Mouse (Mus musculus) spleen, adult 2 months (tissue): ENCODE measurements around the gene Ppp3r1. TPM values are rescaled to one million over a fixed set of nuclear protein-coding genes. Genes with fewer than 3 reads are reported as not detected.

Source experiments
- DNase-seq, 2 experiments: peaks; one replicate each; pipeline versions ENCODE4 v3.0.0 to v3.0.0-alpha.2; 2012 to 2021; ENCODE audit warnings: low spot score in 2 of 2, low read depth in 1 of 2
- H3K27ac ChIP-seq: fragments of 200-500 bp; 2 replicates; pipeline ENCODE4 v1.5.1; 2012; ENCODE audit warnings: low read length, inconsistent platforms; ENCODE audit not compliant: insufficient read depth
- H3K27me3 ChIP-seq: fragments of 200-500 bp; 2 replicates; pipeline ENCODE4 v1.6.1; 2012; ENCODE audit warnings: mild to moderate bottlenecking, moderate library complexity, low read length, inconsistent platforms; ENCODE audit not compliant: control insufficient read depth, insufficient read depth
- H3K36me3 ChIP-seq: fragments of 200-500 bp; 2 replicates; pipeline ENCODE4 v1.6.1; 2012; ENCODE audit warnings: mild to moderate bottlenecking, low read length, inconsistent platforms; ENCODE audit not compliant: control insufficient read depth, insufficient read depth
- H3K4me1 ChIP-seq: fragments of 200-500 bp; 2 replicates; pipeline ENCODE4 v1.6.1; 2011; ENCODE audit warnings: inconsistent platforms; ENCODE audit not compliant: control insufficient read depth, insufficient read depth, insufficient read length
- H3K4me3 ChIP-seq: fragments of 200-500 bp; 2 replicates; pipeline ENCODE4 v1.5.1; 2011; ENCODE audit warnings: mild to moderate bottlenecking, inconsistent platforms; ENCODE audit not compliant: insufficient read depth, insufficient read length; ENCODE audit errors: extremely low read depth
- CTCF ChIP-seq: fragments of 200-500 bp; IDR thresholded peaks from 2 replicates; pipeline ENCODE4 v1.5.1; 2011; ENCODE audit warnings: mild to moderate bottlenecking, inconsistent platforms; ENCODE audit not compliant: insufficient read depth, insufficient read length, insufficient replicate concordance; ENCODE audit errors: extremely low read depth
- POLR2A ChIP-seq: fragments of 200-500 bp; IDR thresholded peaks from 2 replicates; pipeline ENCODE4 v1.6.1; 2011; ENCODE audit warnings: low read depth, low read length, inconsistent platforms
- WGBS: fragments of 180-500 bp; shearing (Covaris S2); methylation state at CpG from one replicate; pipeline ENCODE4 v1.1.7; 2018; 5-methylcytosine and 5-hydroxymethylcytosine counted together
- polyA plus RNA-seq: library from polyadenylated mRNA; depleted of rRNA; stranded (reverse); fragments of >200 nt; gene quantifications from 2 replicates; pipeline ENCODE4 v1.2.3, GENCODE M21; 2012; rRNA removed

The Ppp3r1 gene
- 25.6 and 29.7 TPM in 2 replicates for polyA plus RNA-seq

DNA sequence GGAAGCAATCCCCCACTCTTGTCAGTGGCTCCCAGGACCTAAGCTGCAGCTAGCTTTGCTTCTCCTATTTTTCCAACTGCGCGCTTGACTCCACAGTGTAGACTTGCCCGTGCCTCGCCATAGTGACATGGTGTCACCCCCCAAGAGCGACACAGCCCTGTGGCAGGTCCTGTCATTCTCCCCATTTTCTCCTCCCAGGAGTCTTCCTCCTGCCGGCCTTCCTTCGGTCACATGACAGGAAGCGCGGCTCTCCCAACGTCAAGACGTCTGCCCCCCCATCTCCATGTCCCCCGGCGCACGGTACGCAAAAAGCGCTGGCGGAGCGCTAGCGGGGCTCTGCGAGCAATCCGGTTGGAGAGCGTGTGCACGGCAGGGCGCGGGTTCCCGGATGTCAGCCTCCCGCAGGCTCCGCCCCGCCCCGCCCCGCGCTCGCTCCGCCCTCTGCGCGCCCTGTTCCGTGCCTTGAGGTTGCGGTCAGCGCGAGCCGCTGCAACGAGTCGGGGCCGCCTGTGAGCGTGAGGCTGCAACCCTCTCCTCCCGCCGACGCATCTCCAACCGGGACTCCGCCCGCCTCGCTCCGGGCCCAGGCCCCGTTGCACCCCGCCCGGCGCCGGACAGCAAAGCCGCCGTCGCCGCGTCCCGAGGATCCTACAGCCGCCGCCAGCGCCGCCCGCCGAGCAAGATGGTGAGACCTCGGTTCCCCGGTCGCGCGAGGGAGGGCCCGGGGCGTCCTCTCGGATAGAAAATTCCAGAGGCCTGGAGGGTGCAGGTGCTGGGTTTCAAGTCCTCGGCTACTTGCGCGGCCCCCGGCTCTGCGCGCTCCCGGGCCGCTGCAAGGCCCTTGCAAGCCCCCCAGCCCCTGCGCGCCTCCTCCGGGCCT, at the start of gene Ppp3r1:
TSS of gene Ppp3r1 (plus strand) at position 406 of the 880 bp plus-strand sequence.
- peak; percentile 79 to 97 for DNase-seq
- peak; percentile 71 for TF ChIP-seq POLR2A
- TF ChIP-seq CTCF: no peak
- WGBS: under 1% methylated on average over 89 of the region's 89 CpGs

DNA sequence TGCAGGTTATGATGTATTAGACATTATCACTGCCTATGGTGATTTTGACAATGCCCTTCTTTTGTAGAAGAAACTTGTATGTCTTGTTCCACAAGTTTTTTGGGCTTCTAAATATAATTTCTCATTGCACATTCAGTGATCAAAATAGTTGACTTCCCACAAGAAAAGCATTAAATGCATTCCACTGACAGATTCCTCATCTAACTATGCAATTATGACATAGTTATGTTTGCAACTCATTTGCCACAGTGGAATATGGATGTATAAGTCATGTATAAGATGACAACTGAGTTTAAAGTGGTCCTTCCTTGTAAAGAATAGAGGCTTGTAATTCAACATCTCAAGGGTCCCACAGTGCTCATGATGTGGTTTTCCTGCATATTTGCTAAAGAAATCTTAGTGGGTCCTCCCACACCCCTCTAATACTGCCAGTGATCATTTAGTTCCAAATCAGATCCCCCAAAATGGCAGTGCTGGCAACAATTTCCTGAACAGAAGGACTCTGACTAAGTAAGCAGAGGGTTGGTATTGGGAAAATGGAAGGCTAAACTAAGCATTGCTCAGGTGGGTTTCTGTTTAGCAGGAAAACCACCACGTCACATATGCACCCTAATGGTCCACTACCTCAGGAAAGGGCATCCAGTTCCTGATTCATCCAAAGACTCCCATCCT, 46.5 kb upstream of the Ppp3r1 start:
- WGBS: 80% methylated on average over 1 of the region's 1 CpGs
- no peaks in the 10 kb centered on the region for H3K27me3 ChIP-seq
- H3K36me3 ChIP-seq: no peaks in the 10 kb centered on the region
- H3K4me3 ChIP-seq: no peak overlapping the region
- no peak overlapping the region for H3K27ac ChIP-seq
- no peak for DNase-seq
- H3K4me1 ChIP-seq: no peaks in the 10 kb centered on the region
- TF ChIP-seq CTCF (no peak), POLR2A (no peak)

More for the DNA sequence above, at the start of gene Ppp3r1:
- no peaks in the 10 kb centered on the region for H3K36me3 ChIP-seq
- no peaks in the 10 kb centered on the region for H3K27me3 ChIP-seq
- peak within 1 kb of the TSS; percentile 96 for H3K4me3 ChIP-seq
- H3K4me1 ChIP-seq: peaks cover 2% of the 10 kb centered on the region; the same call in 1 of the 2 replicates
- peak within 1 kb of the TSS; percentile 91 for H3K27ac ChIP-seq

DNA sequence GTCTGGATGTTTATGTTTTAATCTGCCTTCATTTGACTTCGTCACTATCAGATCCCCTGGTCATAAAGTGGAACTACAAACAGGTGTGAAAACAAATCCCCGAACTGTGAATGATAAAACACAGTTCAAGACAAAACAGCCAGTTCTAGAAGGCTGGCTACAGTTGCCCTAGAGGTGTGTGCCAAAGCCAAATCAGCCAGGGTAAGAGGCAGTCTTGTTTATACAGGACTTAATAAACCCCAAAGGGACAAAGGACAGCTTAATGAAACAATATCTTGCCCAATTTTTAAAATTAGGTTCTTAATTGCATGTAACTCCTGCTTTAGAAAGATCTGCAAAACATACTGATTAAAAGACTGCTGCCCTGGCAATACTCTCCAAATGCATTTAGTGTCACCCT, 32.6 kb upstream of the Ppp3r1 start:
- Histone ChIP-seq H3K27me3 (no peaks in the 10 kb centered on the region; the same call in 1 of the 2 replicates), H3K27ac (no peak overlapping the region), H3K4me1 (no peaks in the 10 kb centered on the region), H3K4me3 (no peak overlapping the region), H3K36me3 (no peaks in the 10 kb centered on the region)
- DNase-seq: no peak
- TF ChIP-seq POLR2A: no peak
- no peak for TF ChIP-seq CTCF
- 81% methylated on average over 2 of the region's 2 CpGs for WGBS

DNA sequence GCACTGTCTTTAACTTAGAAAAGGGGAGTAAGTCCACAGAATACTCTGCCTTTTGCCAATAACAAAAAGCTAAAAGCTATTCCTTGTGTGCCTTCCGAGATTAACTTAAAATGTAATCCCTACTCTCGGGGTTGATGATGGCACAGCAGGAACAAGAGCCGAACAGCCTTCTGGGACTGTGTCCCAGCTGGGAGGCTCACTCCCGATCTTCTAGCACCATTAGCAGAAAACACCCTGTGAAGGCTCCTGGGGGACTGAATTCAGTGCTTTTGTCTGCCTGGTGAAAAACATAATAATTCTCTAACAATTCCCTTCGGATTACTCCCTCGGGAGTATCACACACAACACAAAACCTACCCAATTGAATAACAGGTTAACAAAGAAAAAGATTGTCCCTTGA, 23.4 kb upstream of the Ppp3r1 start:
- Histone ChIP-seq H3K27ac (no peak overlapping the region), H3K4me3 (no peak overlapping the region), H3K36me3 (no peaks in the 10 kb centered on the region), H3K27me3 (no peaks in the 10 kb centered on the region), H3K4me1 (no peaks in the 10 kb centered on the region)
- TF ChIP-seq POLR2A (no peak), CTCF (no peak)
- DNase-seq: no peak
- WGBS: 83% methylated on average over 6 of the region's 6 CpGs

DNA sequence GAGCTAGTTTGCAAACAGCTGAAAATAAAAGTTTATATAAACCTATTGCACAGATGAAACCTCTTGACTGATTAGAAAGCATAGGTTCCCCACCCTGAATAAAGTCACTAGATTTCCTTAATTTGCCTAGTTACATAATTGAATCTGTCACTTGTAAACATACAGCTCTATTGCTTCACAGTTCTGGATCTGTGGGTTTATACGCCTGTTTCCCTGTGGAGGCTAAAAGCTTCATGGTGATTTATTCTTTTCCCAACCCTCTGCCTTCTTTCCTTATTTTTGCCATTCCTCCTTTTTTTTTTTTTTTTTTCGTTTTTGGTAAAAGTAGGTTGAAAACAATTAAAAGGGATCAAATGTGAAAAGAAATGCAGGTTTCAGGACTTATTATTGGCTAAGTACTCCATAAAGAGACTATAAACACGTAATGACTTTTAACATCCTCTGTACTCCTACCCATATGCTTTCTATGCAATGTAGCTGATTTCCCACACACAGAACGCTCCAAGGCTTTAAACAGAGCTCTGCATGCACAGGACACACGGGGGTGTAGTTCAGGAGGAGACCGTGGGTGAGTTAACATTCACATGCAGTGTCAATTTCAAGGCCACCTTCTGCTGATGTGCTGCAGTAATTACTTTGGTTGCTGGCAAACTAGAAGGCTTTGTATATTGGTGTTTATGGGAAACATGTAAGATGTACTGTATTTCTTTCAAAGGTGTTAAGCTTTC, 20.6 kb upstream of the Ppp3r1 start:
- no peaks in the 10 kb centered on the region for H3K4me1 ChIP-seq
- no peak overlapping the region for H3K4me3 ChIP-seq
- no peaks in the 10 kb centered on the region for H3K27me3 ChIP-seq
- H3K27ac ChIP-seq: no peak overlapping the region
- TF ChIP-seq CTCF: no peak
- TF ChIP-seq POLR2A: no peak
- 75% methylated on average over 6 of the region's 6 CpGs for WGBS
- no peaks in the 10 kb centered on the region for H3K36me3 ChIP-seq
- DNase-seq: no peak

DNA sequence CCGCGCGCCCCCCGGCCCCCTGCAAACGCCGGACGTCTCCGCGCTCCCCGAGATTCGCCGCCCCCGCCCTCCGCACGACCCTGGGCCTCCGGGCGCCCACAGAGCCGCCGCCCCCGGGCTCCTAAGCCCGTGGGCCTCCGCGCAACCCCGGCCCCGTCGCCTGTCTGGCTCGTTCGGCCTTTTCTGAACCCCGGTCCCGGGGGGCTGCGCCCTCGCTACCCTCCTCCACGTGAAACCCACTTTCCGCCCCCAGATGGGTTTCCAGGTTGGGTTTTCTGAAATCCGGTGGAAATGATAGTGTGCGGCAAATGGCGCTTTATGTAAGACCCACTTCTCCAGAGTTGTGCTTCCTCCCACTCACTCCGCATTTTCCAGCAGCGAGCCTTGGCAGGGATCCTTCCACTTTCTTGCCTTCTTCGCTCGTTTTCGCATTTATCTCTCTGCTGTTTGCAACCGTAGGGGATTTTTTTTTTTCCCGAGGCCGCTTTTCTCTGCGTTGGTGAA, 727 bp downstream of the Ppp3r1 start:
- peaks cover 4% of the 10 kb centered on the region; the same call in 1 of the 2 replicates for H3K4me1 ChIP-seq
- no peaks in the 10 kb centered on the region for H3K36me3 ChIP-seq
- peak overlapping the region; percentile 96 for H3K4me3 ChIP-seq
- H3K27ac ChIP-seq: peak overlapping the region; percentile 88
- TF ChIP-seq POLR2A: no peak
- TF ChIP-seq CTCF: no peak
- DNase-seq: peak in 1 of 2 experiments; percentile 36
- H3K27me3 ChIP-seq: no peaks in the 10 kb centered on the region
- 2% methylated on average over 46 of the region's 46 CpGs for WGBS
